Mouse (Mus musculus) T-helper 2 cell (primary cell): ENCODE data around the gene Cdk8.

Experiments
- in situ Hi-C: fragments of 300-600 bp; cut with MboI, MseI; formaldehyde crosslinking; loops from one replicate; pipeline ENCODE4 v1.15.1; 2025; ENCODE audit warnings: high pct_unique_total_duplicates

Cdk8 gene

GRCm38 (mm10) chr5:146232056-146232675 lies 1.1 kb downstream of the Cdk8 start:
- in situ Hi-C loops: no loop called here

- in situ Hi-C loops: no loop called here
These were observed 1.8 kb downstream of the Cdk8 start for GRCm38 (mm10) chr5:146232816-146233215.

- in situ Hi-C loops: no loop called here
These were observed 3.3 kb downstream of the Cdk8 start for GRCm38 (mm10) chr5:146234336-146234735.

GRCm38 (mm10) chr5:146238274-146238673 lies 7.2 kb downstream of the Cdk8 start:
- in situ Hi-C loops: no loop called here

- in situ Hi-C loops: no loop called here
These were observed 9.7 kb downstream of the Cdk8 start for GRCm38 (mm10) chr5:146240771-146241170.

GRCm38 (mm10) chr5:146241202-146241601 lies 10.2 kb downstream of the Cdk8 start:
- in situ Hi-C loops: no loop called here

- in situ Hi-C loops: no loop called here
These were observed 14.2 kb downstream of the Cdk8 start for GRCm38 (mm10) chr5:146245193-146245592.

GRCm38 (mm10) chr5:146245646-146246370 lies 14.8 kb downstream of the Cdk8 start:
- in situ Hi-C loops: no loop called here

GRCm38 (mm10) chr5:146246386-146246785 lies 15.4 kb downstream of the Cdk8 start:
- in situ Hi-C loops: no loop called here

- in situ Hi-C loops: no loop called here
These were observed 16.7 kb downstream of the Cdk8 start for GRCm38 (mm10) chr5:146247709-146248108.

- in situ Hi-C loops: no loop called here
These were observed 17.7 kb downstream of the Cdk8 start for GRCm38 (mm10) chr5:146248746-146249145.

GRCm38 (mm10) chr5:146250369-146251075 lies 19.5 kb downstream of the Cdk8 start:
- in situ Hi-C loops: no loop called here

GRCm38 (mm10) chr5:146251663-146252429 lies 20.8 kb downstream of the Cdk8 start:
- in situ Hi-C loops: no loop called here

GRCm38 (mm10) chr5:146253644-146254043 lies 22.6 kb downstream of the Cdk8 start:
- in situ Hi-C loops: no loop called here

- in situ Hi-C loops: no loop called here
These were observed 29.0 kb downstream of the Cdk8 start for GRCm38 (mm10) chr5:146260003-146260402.

GRCm38 (mm10) chr5:146265934-146266591 lies 35.0 kb downstream of the Cdk8 start:
- in situ Hi-C loops: no loop called here

GRCm38 (mm10) chr5:146267776-146268175 lies 36.7 kb downstream of the Cdk8 start:
- in situ Hi-C loops: no loop called here

GRCm38 (mm10) chr5:146270593-146270992 lies 39.6 kb downstream of the Cdk8 start:
- in situ Hi-C loops: no loop called here

GRCm38 (mm10) chr5:146271662-146272061 lies 40.6 kb downstream of the Cdk8 start:
- in situ Hi-C loops: no loop called here

GRCm38 (mm10) chr5:146273096-146273495 lies 42.1 kb downstream of the Cdk8 start:
- in situ Hi-C loops: no loop called here

- in situ Hi-C loops: no loop called here
These were observed 43.5 kb downstream of the Cdk8 start for GRCm38 (mm10) chr5:146274420-146275045.
